Mouse (Mus musculus) frontal cortex, postnatal 36 days (tissue): Measurements from ENCODE around the gene Gm20388.

Experiments
- DNase-seq, 2 experiments: peaks; one replicate each; pipeline ENCODE4 v3.0.0; 2022; ENCODE audit warnings: low spot score in 2 of 2

Gm20388 gene

GRCm38 (mm10) chr8:121809524-121810155, 1899.0 kb downstream of the Gm20388 start:
- peak; percentile 39 to 83 for DNase-seq

GRCm38 (mm10) chr8:121811502-121811901, 1900.9 kb downstream of the Gm20388 start:
- DNase-seq, result no peak

GRCm38 (mm10) chr8:121811931-121812570, 1901.4 kb downstream of the Gm20388 start:
- peak in 1 of 2 experiments; percentile 47 for DNase-seq

- DNase-seq, result no peak
These were observed 1907.6 kb downstream of the Gm20388 start for GRCm38 (mm10) chr8:121818226-121818625.

GRCm38 (mm10) chr8:121820840-121821239, 1910.2 kb downstream of the Gm20388 start:
- no peak for DNase-seq

GRCm38 (mm10) chr8:121821320-121821719, 1910.7 kb downstream of the Gm20388 start:
- DNase-seq, result no peak

- DNase-seq, result no peak
These were observed 1911.1 kb downstream of the Gm20388 start for GRCm38 (mm10) chr8:121821770-121822169.

GRCm38 (mm10) chr8:121827726-121828125, 1917.1 kb downstream of the Gm20388 start:
- no peak for DNase-seq

GRCm38 (mm10) chr8:121828376-121829023, 1917.9 kb downstream of the Gm20388 start:
- no peak for DNase-seq

- DNase-seq, result peak; percentile 90 to 92
These were observed 1918.6 kb downstream of the Gm20388 start, which contains the start of gene Klhdc4 for GRCm38 (mm10) chr8:121829048-121829776. Klhdc4 (minus strand) TSS chr8:121829569.

- DNase-seq, result no peak
These were observed 1919.2 kb downstream of the Gm20388 start for GRCm38 (mm10) chr8:121829777-121830362.

GRCm38 (mm10) chr8:121832061-121832460, 1921.4 kb downstream of the Gm20388 start:
- no peak for DNase-seq

GRCm38 (mm10) chr8:121832503-121832902, 1921.9 kb downstream of the Gm20388 start:
- DNase-seq, result peak; percentile 76 to 82

- peak; percentile 80 to 84 for DNase-seq
These were observed 1930.6 kb downstream of the Gm20388 start for GRCm38 (mm10) chr8:121841242-121841641.

GRCm38 (mm10) chr8:121842064-121842955, 1931.7 kb downstream of the Gm20388 start:
- no peak for DNase-seq

GRCm38 (mm10) chr8:121843184-121843733, 1932.6 kb downstream of the Gm20388 start:
- DNase-seq, result no peak

GRCm38 (mm10) chr8:121844765-121845164, 1934.1 kb downstream of the Gm20388 start:
- no peak for DNase-seq

- no peak for DNase-seq
These were observed 1936.2 kb downstream of the Gm20388 start for GRCm38 (mm10) chr8:121846815-121847214.

GRCm38 (mm10) chr8:121847261-121847822, 1936.7 kb downstream of the Gm20388 start:
- no peak for DNase-seq

GRCm38 (mm10) chr8:121847987-121848386, 1937.3 kb downstream of the Gm20388 start:
- DNase-seq, result no peak
